Mouse (Mus musculus): ENCODE data around the gene Prpf38a. TPM values are rescaled to one million over a fixed set of nuclear protein-coding genes. Genes with fewer than 3 reads are reported as not detected.
A peak's percentile ranks its signal among the peaks of the same experiment; 100 is the strongest.

Gene Prpf38a
- polyA plus RNA-seq, 1 experiment from 2014 or later, result 39.4 TPM

DNA sequence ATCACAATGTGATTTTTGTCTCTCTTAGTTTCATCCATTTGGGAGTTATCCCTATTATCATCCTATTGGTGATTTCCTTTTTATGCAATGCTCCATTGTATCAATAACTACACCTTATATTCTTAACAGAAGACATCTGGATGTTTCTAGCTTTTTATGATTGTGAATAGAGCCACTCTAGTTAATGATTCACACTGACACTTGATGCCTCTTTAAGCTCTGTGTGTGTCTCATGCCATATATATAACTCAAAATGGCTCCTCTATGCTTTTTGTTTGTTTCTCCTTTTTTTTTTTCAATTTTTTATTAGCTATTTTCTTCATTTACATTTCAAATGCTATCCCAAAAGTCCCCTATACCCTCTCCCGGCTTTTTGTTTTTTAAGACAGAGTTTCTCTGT lies 16.6 kb upstream of the Prpf38a start:
- no peaks in the 10 kb centered on the region for H3K9me3 ChIP-seq (replicated peaks)
- no peak overlapping the region for H3K4me2 ChIP-seq
- H3K27ac ChIP-seq (replicated peaks), result no peak overlapping the region
- no peaks in the 10 kb centered on the region for H3K27me3 ChIP-seq
- no peak overlapping the region for H3K4me3 ChIP-seq (replicated peaks)
- ATAC-seq (ENCODE audit: insufficient read depth), result no peak
- no peak overlapping the region for H3K9ac ChIP-seq
- 80% methylated on average over 1 of the region's 1 CpGs for WGBS (ENCODE audit: insufficient replicate concordance)
- no peaks in the 10 kb centered on the region for H3K4me1 ChIP-seq (replicated peaks)
- H3K36me3 ChIP-seq (replicated peaks), result peaks cover 91% of the 10 kb centered on the region

- Histone ChIP-seq H3K9me3 (replicated peaks) (no peaks in the 10 kb centered on the region), H3K27ac (replicated peaks) (no peak overlapping the region), H3K4me1 (replicated peaks) (peaks cover 8% of the 10 kb centered on the region), H3K9ac (no peak overlapping the region), H3K4me3 (replicated peaks) (no peak overlapping the region), H3K36me3 (replicated peaks) (peaks cover 80% of the 10 kb centered on the region), H3K27me3 (no peaks in the 10 kb centered on the region), H3K4me2 (no peak overlapping the region)
- ATAC-seq (ENCODE audit: insufficient read depth), result no peak
- 81% methylated on average over 2 of the region's 2 CpGs for WGBS (ENCODE audit: insufficient replicate concordance)
Measured at GRCm38 (mm10) chr4:108593376-108593775, 14.2 kb upstream of the Prpf38a start.

- Histone ChIP-seq H3K9ac (peak overlapping the region; percentile 87), H3K9me3 (replicated peaks) (0 out of 2 replicates have a peak, but pooled peaks cover 3% of the 10 kb centered on the region), H3K4me2 (peak overlapping the region; percentile 79), H3K4me3 (replicated peaks) (peak overlapping the region; percentile 86), H3K27me3 (no peaks in the 10 kb centered on the region), H3K36me3 (replicated peaks) (peaks cover 31% of the 10 kb centered on the region), H3K4me1 (replicated peaks) (peaks cover 41% of the 10 kb centered on the region), H3K27ac (replicated peaks) (peak overlapping the region; percentile 84)
- no peak; the same call in 1 of the 2 replicates for ATAC-seq (ENCODE audit: insufficient read depth)
- WGBS (ENCODE audit: insufficient replicate concordance), result under 1% methylated on average over 16 of the region's 16 CpGs
Measured at GRCm38 (mm10) chr4:108579743-108580411, 741 bp upstream of the Prpf38a start.

GRCm38 (mm10) chr4:108572644-108573043 lies 6.5 kb downstream of the Prpf38a start:
- Histone ChIP-seq H3K4me3 (replicated peaks) (no peak overlapping the region), H3K4me2 (no peak overlapping the region), H3K4me1 (replicated peaks) (peaks cover 6% of the 10 kb centered on the region), H3K9ac (no peak overlapping the region), H3K27me3 (no peaks in the 10 kb centered on the region), H3K9me3 (replicated peaks) (no peaks in the 10 kb centered on the region), H3K36me3 (replicated peaks) (peaks cover 65% of the 10 kb centered on the region), H3K27ac (replicated peaks) (no peak overlapping the region)
- no peak for ATAC-seq (ENCODE audit: insufficient read depth)
- 89% methylated on average over 3 of the region's 3 CpGs for WGBS (ENCODE audit: insufficient replicate concordance)

DNA sequence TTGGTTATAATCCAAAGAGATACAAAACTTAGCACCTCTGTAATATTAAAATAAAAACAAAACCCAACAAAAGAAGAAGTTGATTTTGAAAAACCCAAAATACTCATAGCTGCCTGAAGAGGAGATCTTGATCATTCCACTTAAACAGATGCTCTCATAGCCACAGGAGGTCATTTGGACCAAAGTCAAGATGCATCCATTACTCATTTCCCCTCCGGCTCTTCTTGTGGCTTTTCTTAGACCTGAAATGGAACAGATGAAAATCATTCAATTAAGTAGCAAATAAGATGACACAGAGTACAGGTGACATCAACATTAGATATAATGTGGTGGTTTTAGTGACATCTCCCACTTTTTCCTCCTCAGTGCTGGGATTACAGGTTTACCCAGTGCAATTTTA lies 14.1 kb downstream of the Prpf38a start:
- Histone ChIP-seq H3K27me3 (no peaks in the 10 kb centered on the region), H3K27ac (replicated peaks) (no peak overlapping the region), H3K9ac (no peak overlapping the region), H3K4me2 (no peak overlapping the region), H3K4me1 (replicated peaks) (no peaks in the 10 kb centered on the region), H3K36me3 (replicated peaks) (peaks cover 90% of the 10 kb centered on the region), H3K9me3 (replicated peaks) (no peaks in the 10 kb centered on the region), H3K4me3 (replicated peaks) (no peak overlapping the region)
- WGBS (ENCODE audit: insufficient replicate concordance), result 72% methylated on average over 1 of the region's 1 CpGs
- no peak for ATAC-seq (ENCODE audit: insufficient read depth)

DNA sequence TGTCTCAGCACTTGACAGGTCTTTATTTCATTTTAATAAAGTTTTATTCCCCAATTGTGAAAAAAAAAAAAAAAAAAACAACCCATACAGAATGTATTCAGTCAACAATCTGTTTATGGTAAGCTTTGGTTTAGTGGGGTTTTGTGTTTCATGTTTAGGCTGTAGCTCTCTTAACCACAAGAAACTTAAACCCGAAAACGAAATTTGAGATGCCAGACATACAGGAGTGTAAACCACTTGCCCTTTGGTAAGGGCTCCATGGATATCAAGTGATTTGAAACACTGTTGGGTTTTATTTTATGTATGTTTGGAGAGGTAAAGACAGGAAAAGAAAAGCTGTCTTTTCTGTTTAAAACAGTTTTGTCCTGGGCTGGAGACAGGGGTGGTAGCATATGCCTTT lies 39.4 kb downstream of the Prpf38a start:
- Histone ChIP-seq H3K4me1 (replicated peaks) (no peaks in the 10 kb centered on the region), H3K27me3 (no peaks in the 10 kb centered on the region), H3K4me3 (replicated peaks) (no peak overlapping the region), H3K27ac (replicated peaks) (no peak overlapping the region), H3K4me2 (no peak overlapping the region), H3K36me3 (replicated peaks) (peaks cover 6% of the 10 kb centered on the region; the same call in 1 of the 2 replicates), H3K9ac (no peak overlapping the region), H3K9me3 (replicated peaks) (no peaks in the 10 kb centered on the region)
- ATAC-seq (ENCODE audit: insufficient read depth), result no peak
- 79% methylated on average over 2 of the region's 2 CpGs for WGBS (ENCODE audit: insufficient replicate concordance)

Other genes starting within 250 kb of the Prpf38a start
- gene Shisal2a, start 196.0 kb downstream of the Prpf38a start, polyA plus RNA-seq (2015; fragmentation: Nextera tagmentation; extraction: Ambion mirVana), result 0.26 and 0.35 TPM in 2 replicates
- gene Gpx7, start 172.4 kb downstream of the Prpf38a start, polyA plus RNA-seq (2015; fragmentation: Nextera tagmentation; extraction: Ambion mirVana), result 9.7 and 10.1 TPM in 2 replicates
- gene Tut4, start 119.9 kb downstream of the Prpf38a start, polyA plus RNA-seq (2015; fragmentation: Nextera tagmentation; extraction: Ambion mirVana), result 16.4 and 17.6 TPM in 2 replicates
- 18.0 and 20.1 TPM in 2 replicates for gene Orc1, start 87 bp upstream of the Prpf38a start, polyA plus RNA-seq (2015; fragmentation: Nextera tagmentation; extraction: Ambion mirVana)
- gene Cc2d1b, start 40.6 kb upstream of the Prpf38a start, polyA plus RNA-seq (2015; fragmentation: Nextera tagmentation; extraction: Ambion mirVana), result 9.0 and 9.1 TPM in 2 replicates
- 0.15 TPM in 1 of 2 replicates, not detected in the other for gene 3110021N24Rik, start 140.3 kb upstream of the Prpf38a start, polyA plus RNA-seq (2015; fragmentation: Nextera tagmentation; extraction: Ambion mirVana)
- gene Zfyve9, start 201.5 kb upstream of the Prpf38a start, polyA plus RNA-seq (2015; fragmentation: Nextera tagmentation; extraction: Ambion mirVana), result 0.45 and 0.56 TPM in 2 replicates